Mouse (Mus musculus) ovary, adult 10 weeks (tissue): ENCODE measurements around the gene Tmem81. TPM values are rescaled to one million over a fixed set of nuclear protein-coding genes. Genes with fewer than 3 reads are reported as not detected.

Source experiments
- polyA plus RNA-seq: library from polyadenylated mRNA; stranded (reverse); fragments of 350-450 nt; fragmentation: Illumina TruSeq; extraction: RNeasy Lipid Tissue Mini Kit (QIAGEN cat#74804); gene quantifications from one replicate; pipeline ENCODE4 v1.2.3, GENCODE M21; 2014

Gene Tmem81
- 4.8 TPM for polyA plus RNA-seq

DNA sequence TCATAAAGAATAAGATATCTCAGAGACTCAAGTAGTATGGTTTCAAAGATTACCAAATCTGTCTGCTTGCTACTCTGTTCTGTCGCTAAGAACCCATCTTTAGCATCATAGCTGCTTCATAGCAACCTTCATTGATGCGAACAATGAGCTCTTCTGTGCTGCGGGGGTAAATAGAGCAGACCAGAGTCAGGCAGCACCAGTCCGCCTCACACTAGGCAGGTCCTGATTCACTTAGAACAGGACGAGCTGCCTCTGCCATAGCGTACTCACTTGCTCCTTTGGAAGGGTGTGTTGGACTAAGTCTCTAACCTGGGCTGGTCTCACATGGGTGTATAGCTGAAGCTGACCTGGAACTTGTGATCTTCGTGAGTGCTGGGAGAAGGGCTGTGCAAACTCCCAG lies at the start of gene Tmem81:
Tmem81 (plus strand) TSS at position 173 of the 400 bp plus-strand sequence.

DNA sequence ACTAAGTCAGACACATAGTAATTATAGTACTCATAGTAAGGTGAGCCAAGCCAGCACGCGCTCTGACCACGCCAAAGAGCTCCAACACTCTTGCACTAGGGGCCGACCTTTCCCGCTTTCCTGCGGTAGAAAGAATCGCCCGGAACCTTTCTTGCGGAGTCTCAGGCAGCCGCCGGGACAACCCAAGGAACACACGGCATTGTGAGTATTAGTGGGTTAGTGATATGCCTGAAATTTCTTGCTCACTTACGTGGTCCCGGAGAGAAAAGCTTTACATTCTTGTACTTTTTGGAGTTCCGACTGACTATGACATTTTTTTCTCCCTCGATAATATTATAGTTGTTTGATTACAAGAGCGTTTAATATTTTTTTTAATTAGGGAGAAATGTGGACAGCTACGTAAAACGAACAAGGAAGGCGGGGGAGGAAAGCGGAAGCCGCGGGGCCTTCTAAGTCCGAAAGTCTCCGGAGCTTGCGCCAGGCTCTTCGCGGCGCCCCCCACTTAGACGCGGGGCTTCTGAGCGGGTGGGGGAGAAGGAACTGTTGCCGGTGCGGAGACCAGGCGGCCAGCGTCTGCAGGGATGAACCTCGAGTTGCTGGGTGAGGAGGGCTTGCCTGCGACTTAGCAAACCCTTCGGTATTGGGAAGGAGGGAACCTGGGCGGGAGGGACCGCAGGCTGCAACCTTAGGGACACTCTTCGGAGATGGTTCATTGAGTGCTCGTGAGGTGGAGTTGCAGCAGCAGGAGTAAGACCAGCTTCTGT lies 28.9 kb upstream of the Tmem81 start, which contains the start of gene Rbbp5:
Rbbp5 (plus strand) TSS at position 438 of the 764 bp plus-strand sequence.

DNA sequence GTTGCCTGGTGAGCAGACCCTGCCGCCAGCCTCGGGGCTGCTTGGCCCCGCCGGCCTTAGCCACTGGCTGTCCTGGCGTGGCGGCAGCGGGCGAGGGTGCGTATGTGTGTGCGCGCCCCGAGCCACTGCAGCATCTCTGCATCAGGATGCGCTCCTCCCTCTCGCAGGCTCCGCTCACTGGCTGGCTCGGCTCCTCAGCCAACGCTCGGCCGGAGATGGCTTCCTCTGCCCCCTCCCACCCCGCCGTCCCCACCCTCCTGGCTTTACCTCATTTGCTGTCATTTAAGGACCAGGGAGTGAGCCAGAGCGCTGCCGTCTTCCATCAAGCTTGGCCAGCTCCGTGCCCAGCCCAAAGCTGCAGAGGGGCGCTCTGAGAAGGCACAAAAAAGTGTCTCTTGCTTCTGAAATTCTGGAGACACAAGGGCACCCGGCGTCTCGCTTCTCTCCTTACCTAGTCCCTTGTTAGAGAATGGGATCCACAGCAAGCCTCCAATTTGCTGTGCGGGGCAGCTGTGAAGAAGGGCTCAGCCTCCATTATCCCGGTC lies 36.8 kb downstream of the Tmem81 start, which contains the start of gene Cntn2:
Cntn2 (minus strand) TSS at position 495 of the 545 bp plus-strand sequence.

Other genes with a start within 250 kb of the Tmem81 start
- 0.17 TPM for gene Klhdc8a, start 207.6 kb upstream of the Tmem81 start, polyA plus RNA-seq
- gene Nuak2, start 190.1 kb upstream of the Tmem81 start, polyA plus RNA-seq: 1.1 TPM
- gene Tmcc2, start 114.9 kb upstream of the Tmem81 start, polyA plus RNA-seq: 1.2 TPM
- 28.9 TPM for gene Dstyk, start 88.7 kb upstream of the Tmem81 start, polyA plus RNA-seq
- gene Rbbp5, start 28.9 kb upstream of the Tmem81 start, polyA plus RNA-seq: 60.6 TPM
- gene Cntn2, start 37.0 kb downstream of the Tmem81 start, polyA plus RNA-seq: 0.31 TPM
- gene Nfasc, start 235.6 kb downstream of the Tmem81 start, polyA plus RNA-seq: 0.06 TPM